Mouse (Mus musculus): ENCODE measurements at regions not wholly inside any gene's neighbourhood (a gene's known extent, or its start where the extent isn't known, plus 50 kb on each side); places are given as distances from the start of the nearest gene placed in this dataset.

- TF ChIP-seq CTCF (IDR thresholded peaks at IDR 0.05; ENCODE audit: control insufficient read depth, insufficient read depth, insufficient read length) (no peak), CEBPB (IDR thresholded peaks at IDR 0.05; ENCODE audit: low read depth) (no peak), USF1 (IDR thresholded peaks at IDR 0.05; ENCODE audit: low read depth) (no peak), FOSL1 (IDR thresholded peaks at IDR 0.05; ENCODE audit: insufficient read depth, low read length, poor library complexity, severe bottlenecking) (no peak), MYOD1 (IDR thresholded peaks at IDR 0.05; ENCODE audit: control insufficient read depth, insufficient read length, low read depth) (no peak)
Observed at GRCm38 (mm10) chr13:97651761-97652160, 108.7 kb downstream of the Gm10260 start.

Measured in C2C12 (cell line).